Mouse (Mus musculus) liver, embryonic 14.5 days (tissue): Measurements from ENCODE around the gene Tmtc2.

Source experiments
- CTCF ChIP-seq: IDR thresholded peaks from 2 replicates; pipeline ENCODE4 v1.5.1; 2016; ENCODE audit warnings: antibody characterized with exemption, low read depth, control low read depth
- EP300 ChIP-seq: IDR thresholded peaks from 2 replicates; pipeline ENCODE4 v1.6.1; 2016; ENCODE audit warnings: antibody characterized with exemption, low read depth

DNA sequence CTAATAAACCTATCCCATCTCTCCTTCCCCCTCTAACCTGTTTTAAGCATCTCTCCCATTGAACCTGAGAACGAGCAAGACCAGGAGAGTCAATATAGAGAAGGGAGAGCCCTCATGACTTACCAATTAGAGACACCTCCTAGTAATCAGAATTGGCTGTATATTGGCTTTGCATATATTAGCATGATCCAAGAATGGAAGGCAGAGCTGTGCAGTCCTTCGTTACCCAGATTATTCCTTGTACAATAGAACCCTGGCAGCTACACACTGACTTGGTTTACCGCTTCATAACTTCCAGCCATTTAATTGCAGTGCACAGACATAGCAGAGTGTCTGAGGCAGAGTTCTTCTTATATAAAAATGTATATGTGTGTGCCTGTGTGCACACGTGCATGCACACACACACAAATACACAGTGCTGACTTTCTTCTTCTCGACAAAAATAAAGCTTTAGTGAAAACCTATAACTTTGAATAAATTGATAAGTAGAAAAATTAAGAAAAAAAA lies 42.2 kb downstream of the Tmtc2 start:
- no peak for TF ChIP-seq EP300
- no peak for TF ChIP-seq CTCF
